Mouse (Mus musculus): ENCODE measurements around the gene Btbd2.

Btbd2 gene

DNA sequence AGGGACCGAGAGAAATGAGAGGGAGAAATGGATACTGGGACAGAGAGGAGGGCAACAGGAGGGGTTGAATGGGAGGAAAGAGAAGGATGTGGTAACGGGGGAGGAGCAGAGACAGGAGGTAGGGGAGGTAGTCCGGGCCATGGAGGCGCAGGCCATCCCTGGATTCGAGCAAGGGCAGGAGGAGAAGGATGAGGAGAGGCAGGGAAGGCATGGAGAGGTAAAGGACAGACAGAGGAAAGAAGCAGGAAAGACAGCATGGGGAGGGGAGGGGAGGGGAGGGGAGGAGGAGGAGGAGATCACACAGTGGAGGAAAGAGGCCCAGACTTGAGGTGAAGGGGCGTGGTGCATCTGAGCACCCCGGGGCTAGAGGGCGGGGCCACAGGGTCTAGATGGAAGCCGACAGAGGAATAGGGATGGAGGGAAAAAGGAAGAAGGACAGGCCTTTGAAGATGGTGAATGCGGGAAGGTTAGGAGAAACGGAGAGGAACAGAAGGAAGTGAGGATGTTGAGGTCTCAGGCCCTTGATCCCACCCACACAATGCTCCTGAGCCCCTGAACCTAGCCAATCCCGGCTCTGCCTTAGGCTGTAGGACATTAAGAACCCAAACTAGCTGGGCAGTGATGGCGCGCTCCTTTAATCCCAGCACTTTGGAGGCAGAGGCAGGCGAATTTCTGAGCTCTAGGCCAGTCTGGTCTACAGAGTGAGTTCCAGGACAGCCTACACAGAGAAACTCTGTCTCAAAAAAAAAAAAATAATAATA lies at the start of gene Btbd2:
Btbd2 (minus strand) TSS at position 209 of the 761 bp plus-strand sequence.
- no peak for DNase-seq (ENCODE audit: low spot score)

DNA sequence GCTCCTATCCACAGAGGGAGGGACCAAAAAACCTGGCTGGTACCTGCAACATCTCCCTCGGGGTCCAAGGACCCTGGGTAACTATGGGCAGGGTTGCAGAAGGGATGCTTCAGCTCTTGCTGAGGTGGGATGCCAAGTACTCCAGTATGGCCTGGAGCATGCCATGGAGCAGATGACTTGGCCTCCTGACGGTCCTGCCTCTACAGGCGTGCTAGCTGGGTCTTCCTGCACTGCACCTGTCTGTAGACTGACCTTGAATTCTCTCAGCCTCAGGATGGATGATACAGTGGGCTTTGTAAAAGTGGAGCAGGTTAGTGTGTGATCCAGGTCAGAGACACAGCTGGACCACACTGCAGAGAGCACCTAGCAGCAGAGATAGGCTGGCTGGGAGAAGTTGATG lies 48.6 kb upstream of the Btbd2 start:
- DNase-seq (ENCODE audit: low spot score): no peak

DNA sequence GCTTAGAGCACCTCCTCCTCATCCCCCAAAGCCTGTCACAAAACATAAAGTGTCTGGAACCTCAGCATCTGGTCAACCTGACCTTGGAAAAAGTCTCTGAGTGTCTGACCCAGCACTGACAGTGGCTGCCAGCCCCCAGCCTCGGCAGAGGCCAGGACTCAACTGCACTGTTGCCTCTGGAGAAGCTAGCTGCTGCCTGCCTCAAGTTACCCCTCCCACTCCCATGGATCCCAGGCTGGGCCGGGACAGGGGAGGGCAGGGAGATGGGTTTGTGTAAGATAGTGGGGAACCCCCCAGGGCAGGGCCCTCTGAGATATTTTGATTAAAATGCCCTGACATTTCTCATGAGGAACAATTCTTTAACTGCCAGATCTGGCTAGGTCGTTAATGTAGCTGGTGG lies 48.2 kb upstream of the Btbd2 start:
- no peak for DNase-seq (ENCODE audit: low spot score)

DNA sequence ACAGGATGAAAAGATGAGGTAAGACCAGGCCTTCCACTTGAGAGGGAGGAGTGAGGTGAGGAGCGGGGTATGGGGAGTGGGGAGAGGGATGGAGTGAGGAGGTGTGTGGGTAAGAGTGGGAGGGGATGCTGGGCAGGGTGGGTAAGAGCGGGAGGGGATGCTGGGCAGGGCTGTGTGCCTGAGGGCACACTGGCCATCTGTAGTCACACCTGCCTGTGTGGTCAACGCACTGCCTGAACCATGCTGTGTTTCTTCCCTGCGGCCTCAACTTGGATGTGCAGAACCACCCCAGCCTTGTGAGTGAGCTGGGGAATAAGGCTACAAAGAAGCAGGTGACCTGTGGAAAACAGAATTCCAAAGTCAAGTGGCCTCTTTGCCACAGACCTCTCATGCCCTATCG lies 47.5 kb upstream of the Btbd2 start:
- DNase-seq (ENCODE audit: low spot score): no peak

DNA sequence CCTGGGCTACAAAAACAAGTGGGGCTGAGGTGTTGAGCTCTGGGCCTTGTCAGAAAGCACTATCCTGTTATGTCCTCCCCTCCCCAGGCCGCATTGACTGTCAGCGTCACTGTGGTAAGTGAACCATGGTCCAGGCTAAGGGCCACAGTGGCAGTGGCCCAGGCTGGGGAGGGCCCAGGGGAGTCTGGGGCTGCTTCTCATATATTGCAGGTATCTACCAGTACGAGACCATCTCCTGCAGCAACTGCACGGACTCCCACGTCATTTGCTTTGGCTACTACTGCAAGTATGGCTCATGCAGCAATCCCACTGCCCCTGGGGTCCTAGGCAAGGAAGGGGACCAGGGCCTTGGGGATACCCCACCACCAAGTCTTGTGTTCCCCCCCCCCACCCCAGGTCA lies 46.8 kb upstream of the Btbd2 start:
- DNase-seq (ENCODE audit: low spot score): no peak

DNA sequence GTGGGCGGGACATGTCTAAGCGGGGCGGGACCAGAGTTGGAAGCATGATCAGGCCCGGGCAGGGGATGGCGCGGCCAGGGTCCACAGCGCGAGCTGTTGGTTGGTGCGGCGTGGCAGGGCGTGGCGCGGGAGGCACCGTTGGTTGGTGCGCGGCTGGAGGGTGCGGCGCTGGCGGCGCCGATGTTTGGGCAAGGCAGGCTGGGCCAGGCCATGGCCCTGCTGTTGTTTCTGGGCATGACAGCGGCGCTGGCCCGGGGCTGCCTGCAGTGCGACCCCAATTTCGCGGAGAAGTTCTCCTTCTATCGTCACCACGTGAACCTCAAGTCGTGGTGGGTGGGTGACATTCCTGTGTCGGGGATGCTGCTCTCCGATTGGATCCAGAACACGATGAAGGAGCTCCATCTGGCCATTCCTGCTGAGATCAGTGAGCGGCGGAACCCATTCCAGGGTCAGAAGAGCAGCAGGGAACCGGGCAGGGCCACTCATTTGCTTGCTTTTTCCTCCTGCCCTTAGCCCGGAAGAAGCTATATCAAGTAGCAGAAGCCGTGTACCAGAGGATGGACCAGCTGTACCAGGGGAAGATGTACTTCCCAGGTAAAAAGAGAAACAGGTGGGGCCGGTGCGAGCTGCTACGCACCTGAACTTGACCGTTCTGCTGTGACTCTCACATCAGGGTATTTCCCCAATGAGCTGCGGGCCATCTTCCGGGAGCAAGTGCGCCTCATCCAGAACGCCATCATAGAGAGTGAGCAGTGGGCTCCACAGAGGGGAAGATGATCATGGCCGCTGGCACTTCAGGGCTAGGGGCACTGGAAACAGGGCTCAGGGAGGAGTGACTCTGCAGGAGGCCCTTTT lies 45.9 kb upstream of the Btbd2 start:
- DNase-seq (ENCODE audit: low spot score): peak; percentile 95

DNA sequence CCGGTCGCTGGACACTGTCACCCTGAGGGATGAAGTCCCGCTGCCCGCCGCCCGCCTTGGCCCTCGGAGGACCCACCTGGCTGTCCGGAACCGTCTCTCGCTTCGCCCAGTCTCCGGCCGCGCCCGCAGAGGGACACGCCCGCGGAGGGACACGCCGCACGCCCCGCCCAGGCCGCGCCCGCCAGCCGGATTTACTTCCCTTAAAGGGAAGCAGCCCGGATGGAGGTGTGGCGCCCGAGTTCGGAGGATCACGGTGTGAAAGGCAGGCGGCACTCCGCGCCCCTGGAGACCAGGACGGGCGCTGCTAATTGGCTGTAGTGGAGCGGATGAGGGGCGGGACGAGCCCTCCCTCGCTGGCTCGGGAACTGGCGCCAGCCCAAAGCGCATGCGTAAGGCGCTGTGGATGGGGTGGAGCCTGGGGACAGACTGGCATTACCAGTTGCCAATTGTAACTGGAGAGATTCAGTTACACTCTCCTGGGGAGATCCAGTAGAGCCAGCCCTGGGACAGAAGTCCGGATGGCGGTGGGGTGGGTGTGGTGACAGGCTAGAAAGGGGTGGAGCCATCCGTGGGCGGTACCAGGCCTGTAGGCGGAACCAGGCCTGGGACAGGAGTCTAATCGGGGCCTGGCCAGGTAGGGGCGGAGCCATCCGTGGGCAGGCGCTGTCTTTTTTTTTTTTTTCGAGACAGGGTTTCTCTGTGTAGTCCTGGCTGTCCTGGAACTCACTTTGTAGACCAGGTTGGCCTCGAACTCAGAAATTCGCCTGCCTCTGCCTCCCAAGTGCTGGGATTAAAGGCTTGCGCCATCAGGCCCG lies 45.1 kb upstream of the Btbd2 start, which contains the start of the genes Mob3a and Izumo4:
Mob3a (minus strand) TSS at position 257 of the 815 bp plus-strand sequence.
Izumo4 (plus strand) TSS at position 464 of the 815 bp plus-strand sequence.
- peak; percentile 99 for DNase-seq (ENCODE audit: low spot score)

DNA sequence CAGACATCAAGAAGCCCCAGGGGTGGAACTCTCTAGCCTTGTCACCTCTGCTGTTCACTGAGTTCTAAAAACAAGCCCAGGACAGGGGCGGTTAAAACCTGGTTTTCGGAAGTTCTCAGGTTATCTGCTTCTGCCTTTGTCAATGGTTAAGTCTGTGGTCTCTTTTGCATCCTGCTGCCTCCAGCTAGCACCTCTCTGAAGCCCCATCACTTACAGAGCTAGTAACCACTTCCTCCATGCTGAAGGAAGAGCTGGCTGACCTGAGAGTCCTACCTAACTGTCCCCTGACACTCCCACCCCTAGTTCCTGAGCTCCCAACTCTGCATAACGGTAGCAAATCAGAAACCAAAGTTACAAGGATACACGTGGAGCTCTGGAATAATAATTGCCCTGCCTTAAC lies 43.9 kb upstream of the Btbd2 start:
- DNase-seq (ENCODE audit: low spot score): peak; percentile 5

DNA sequence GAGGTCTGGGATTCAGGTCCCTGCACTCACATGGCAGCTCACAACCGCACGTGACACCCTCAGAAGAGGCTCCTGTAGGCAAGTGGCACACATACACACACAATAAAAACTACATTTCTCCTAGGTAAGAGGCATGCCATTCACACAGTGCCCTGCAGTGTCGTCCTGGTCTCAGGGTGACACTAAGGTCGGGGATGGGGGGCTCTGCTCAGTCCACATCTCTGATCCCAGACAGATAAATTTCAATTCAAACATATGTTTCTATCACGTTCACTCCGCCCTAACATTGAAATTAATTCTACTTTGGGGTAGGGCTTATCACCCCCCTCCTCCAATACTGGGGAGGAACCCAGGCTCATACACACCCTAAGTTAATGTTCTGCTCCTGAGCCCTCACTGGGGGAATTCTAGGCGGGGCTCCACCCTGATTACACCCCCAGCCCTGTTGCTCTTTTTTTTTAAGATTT lies 43.2 kb upstream of the Btbd2 start:
- DNase-seq (ENCODE audit: low spot score): no peak

DNA sequence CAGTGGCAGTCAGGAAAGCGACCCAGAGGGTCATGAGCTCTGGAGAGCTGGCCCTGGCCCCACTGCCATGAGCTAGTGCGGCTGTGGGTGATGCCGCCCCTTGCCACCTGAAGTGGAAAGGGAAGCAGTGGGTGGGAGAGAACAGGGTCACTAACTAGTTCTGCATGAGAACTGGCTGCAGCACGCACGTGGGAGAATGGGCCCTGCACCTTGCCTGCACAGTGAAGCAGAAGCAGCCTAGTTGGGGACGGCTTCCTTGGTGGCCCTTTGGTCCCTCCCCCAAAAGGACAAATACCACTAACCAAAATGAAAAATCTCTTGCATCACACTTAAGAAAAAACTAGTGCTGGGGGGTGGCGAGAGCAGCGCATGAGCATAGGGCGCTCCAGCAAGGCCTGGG lies 41.7 kb upstream of the Btbd2 start:
- no peak for DNase-seq (ENCODE audit: low spot score)

DNA sequence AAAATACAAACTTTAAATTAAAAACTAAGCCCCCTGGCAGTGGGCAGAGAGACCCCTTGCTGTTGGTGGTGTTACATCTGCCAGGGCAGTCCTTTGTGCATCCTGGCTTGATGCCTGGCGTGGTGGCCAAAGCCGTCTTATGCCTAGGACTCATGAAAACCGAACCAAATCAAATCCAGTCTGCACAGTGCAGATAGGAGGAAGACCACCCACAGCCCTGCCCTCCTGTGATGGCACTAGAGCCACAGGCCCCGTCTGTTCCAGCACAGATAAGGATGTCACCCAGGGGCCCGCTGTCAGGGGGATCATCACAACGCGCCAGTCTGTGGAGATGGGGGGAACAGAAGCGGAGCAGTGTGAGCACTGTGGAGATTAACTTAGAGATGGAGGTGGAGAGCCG lies 40.9 kb upstream of the Btbd2 start:
- DNase-seq (ENCODE audit: low spot score): peak; percentile 8

DNA sequence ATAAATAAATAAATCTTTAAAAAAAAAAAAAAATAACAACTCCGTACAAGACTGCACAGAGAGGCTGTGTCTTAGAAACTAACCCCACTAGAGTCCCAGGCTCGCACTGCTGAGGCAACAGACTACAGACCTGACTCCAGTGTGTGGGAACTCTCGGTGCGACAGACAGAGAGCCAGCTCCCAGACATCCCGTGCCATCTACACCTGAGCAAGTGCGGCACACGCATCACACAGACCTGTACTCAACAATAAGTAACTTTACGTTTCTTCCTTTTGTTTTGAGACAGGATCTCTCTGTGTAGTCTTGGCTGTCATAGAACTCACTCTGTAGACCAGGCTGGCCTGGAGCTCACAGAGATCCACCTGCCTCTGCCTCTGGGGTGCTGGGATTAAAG lies 40.5 kb upstream of the Btbd2 start:
- DNase-seq (ENCODE audit: low spot score): no peak

DNA sequence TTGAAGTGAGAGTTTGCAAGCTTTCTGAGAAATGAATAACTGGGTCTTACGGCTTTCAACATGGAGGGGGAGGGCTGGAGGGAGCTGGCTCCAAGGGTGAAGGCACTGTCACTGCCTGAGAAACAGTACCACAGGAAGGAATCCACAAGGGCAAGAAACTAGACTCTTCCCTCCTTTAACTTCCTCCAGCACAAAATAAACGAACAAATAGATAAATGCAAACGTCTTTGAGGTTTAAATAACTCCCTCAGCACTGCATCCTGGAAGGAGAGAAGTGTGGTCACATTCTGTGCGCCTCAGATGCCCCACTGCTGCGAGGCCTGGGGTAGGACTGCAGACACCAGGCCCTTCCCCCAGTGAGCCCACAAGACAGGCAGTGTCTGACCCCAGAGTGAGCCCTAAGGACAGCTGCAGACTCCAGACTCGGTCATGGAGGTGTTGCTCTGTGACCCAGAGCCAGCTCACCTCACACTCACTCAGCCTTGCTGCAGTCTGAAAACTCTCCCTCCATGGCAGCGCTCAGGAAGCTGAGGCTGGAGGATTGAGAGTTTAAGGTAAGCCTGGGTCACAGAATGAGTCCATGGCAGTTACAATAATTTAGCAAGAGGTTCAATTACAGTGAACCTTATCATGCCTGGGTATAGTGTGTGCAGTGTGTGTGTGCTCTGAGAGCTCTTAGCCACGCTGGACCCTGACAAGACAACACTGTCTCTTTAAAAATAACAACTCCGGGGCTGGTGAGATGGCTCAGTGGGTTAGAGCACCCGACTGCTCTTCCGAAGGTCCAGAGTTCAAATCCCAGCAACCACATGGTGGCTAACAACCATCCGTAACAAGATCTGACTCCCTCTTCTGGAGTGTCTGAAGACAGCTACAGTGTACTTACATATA lies 39.9 kb upstream of the Btbd2 start:
- DNase-seq (ENCODE audit: low spot score): no peak

DNA sequence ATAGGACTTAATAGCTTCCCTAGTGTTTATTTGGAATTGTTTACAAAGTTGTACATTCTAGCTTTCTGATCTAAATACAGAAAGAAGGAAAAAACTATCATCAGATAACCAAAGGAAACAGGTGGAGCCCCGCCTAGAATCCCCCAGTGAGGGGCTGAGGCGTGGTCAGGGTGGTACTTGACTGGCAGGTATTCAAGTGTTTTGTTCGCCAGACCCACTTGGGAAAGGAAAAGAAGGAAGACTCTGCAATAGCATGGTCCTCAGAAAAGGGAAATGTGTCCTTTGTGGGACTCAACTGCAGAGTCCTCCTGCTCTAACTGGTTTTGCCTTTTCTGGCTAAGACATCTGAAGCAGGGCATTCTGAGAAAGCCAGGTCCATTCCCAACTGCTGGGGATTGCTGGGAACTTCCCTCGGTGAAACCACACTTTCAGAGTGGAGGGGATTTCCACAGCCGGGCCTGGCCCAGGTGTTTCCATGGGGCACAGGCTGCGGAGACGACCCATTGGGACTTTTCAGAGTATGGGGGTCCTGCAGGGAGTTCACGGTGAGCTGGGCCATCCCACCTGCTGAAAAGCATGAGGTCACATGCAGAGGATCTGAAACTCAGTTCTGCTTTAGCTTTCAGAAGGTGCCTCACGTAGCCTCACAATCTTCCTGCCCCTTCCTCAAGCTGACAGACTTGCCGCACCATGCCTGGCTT lies 39.1 kb upstream of the Btbd2 start:
- no peak for DNase-seq (ENCODE audit: low spot score)

DNA sequence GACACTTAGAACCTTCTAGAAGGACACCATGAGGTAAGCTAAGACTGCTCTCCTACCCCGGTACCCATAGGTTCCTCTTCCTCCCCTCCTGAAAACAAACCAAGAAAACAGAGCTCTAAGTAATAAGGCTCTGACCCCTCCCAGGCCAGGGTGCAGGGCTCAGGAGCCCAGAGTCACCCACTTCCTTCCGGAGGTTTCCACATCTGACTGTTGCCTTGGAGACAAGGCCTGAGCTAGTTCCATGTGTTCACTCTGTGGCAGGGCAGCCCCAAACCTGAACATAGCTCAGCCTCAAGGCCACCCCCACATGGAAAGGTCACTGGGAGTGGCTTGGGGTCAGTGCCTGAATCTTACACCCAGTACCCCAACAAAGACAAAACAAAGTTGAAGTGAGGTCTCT lies 38.3 kb upstream of the Btbd2 start:
- no peak for DNase-seq (ENCODE audit: low spot score)

DNA sequence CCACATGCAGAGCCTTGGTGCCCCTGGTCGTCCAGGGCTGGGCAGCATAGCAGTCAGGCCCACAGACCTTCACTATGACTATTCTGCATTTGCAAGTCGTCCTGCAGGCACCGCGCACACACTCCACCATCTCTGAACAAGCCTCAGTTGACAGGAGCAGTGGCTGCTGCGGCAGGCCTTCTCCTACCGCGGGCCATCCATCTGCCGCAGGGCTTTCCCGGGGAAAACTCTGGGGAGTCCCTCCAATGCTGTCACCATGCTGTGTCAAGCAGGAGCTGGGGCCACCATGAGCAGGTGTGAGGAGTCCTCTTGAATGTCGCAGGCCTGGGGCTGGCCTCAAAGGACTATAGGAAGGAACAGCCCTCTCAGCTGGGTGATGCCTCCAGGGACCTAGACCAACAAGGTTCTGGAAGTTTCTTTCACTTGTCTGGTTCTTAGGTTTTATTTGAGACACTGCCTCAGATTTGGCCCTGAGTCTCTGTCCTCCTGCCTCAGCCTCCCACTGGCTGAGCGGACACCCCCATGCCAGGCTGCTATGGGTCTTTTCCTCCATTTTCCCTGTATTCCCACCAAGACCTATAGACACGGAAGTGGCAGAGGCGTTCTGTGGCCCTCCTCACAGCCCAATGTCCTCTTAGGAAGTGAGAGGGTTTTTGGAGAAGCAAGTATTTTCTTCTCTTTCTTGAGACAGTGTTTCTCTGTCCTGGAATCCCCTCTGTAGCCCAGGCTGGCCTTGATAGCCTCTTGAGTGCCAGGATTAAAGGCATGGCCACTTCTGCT lies 37.5 kb upstream of the Btbd2 start:
- DNase-seq (ENCODE audit: low spot score): no peak

DNA sequence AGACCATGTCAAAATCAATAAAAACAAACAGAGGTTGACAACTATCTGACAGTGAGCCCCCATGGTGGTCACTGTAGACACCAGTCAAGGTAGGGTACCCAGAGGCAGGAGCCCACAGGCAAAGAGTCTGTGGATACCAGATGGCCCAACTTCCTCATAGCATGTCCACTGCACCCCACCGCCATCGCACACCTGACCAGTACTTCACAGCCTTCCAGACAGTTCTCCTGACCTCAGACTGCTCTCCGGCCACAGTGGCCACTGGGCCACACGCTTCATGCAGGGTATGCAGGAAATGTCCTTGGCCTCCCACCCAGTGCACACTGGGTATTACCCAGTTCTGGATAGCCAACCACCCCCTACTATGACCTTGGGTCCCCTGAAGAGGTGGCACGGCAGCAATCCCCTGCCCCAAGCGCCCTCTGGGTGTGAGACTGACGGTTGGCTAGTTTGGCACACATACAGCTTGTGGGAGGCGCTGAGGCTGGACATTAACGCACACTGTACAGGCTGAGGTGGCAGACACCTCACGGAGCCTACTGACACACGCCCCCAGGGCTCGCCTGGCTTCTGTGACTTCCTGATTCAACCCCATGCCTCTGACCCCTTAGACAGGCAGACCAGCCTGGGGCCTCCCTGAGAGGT lies 36.7 kb upstream of the Btbd2 start:
- DNase-seq (ENCODE audit: low spot score): no peak

DNA sequence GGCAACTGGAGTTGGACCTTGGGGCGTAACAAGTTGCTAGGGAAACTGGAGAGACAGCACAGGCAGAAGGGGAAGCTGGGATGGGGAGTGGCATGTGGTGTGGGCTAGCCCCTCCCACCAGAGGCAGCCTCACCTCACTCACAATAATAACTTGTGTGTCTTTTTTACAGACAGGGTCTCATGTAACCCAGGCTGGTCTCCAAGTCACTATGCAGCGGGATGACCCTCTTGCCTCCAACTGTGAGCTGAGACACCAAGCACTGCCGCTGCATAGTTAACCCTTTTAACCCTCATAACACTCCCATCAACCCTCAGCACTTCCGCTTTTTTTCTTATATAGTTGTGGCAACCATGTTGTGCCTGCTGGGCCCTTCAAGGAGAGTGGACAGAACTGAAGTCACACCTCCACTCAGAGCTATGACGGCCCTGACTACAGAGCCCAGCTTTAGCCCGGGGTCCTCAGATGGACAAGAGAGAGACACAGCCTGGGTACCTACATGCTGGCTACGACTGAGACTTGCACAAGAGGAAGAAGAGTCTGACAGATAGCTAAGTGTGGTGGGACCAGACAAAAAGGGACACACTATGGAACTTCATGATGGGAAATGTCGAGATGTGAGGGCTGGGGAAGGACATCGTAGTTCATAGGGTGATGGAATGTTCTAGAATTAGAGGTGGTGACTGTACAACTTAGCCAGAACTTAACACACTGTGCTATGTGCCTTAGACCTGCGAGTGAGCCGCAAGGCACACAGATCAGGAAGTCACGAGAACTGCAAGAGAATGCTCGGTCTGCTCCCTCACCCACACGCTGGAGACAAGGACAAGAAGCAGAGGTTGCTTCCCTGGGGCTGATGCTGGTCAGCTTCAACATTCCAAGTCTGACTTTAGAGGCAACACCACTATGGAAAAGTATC lies 35.6 kb upstream of the Btbd2 start:
- no peak for DNase-seq (ENCODE audit: low spot score)
